Mouse (Mus musculus) small intestine, adult 2 months (tissue): ENCODE results near the gene Cfap221.

ENCODE experiments used
- CTCF ChIP-seq: fragments of 200-500 bp; IDR thresholded peaks from 2 replicates; pipeline ENCODE4 v1.5.1; 2012; ENCODE audit warnings: low read depth, mild to moderate bottlenecking, control low read depth, inconsistent platforms, low read length, moderate library complexity, mixed read lengths; ENCODE audit not compliant: insufficient replicate concordance, insufficient read length; ENCODE audit errors: extremely low read depth
- POLR2A ChIP-seq: fragments of 200-500 bp; IDR thresholded peaks from 2 replicates; pipeline ENCODE4 v1.6.1; 2012; ENCODE audit warnings: low read depth, mild to moderate bottlenecking, control low read depth, inconsistent platforms, low read length, moderate library complexity

- no peak for TF ChIP-seq POLR2A
- TF ChIP-seq CTCF = no peak
Observed at GRCm38 (mm10) chr1:119929715-119930114, 67.3 kb downstream of the Cfap221 start.
